Mouse (Mus musculus) CD4-positive, CD25-positive, alpha-beta regulatory T cell, adult 2 months (primary cell): ENCODE measurements around the gene Rdh1.
"Not testable (repeated sequence)": the region's sequence is repeated elsewhere in the genome, so short reads cannot be mapped to it uniquely, and the experiment has no call there.

Experiments used
- DNase-seq: peaks from one replicate; pipeline ENCODE4 v3.0.0-alpha.2; 2012; ENCODE audit warnings: low read depth, low spot score

The Rdh1 gene

GRCm38 (mm10) chr10:127748847-127749612 is 10.5 kb upstream of the Rdh1 start:
- no peak for DNase-seq

GRCm38 (mm10) chr10:127750136-127750777 is 9.3 kb upstream of the Rdh1 start:
- DNase-seq, result no peak

- DNase-seq, result no peak
Observed at GRCm38 (mm10) chr10:127751548-127751947, 8.0 kb upstream of the Rdh1 start, which contains the start of gene Gpr182. Gpr182 (minus strand) TSS chr10:127751732.

- no peak for DNase-seq
Observed at GRCm38 (mm10) chr10:127754566-127755166, 4.9 kb upstream of the Rdh1 start.

- DNase-seq, result no peak
Observed at GRCm38 (mm10) chr10:127755246-127755645, 4.3 kb upstream of the Rdh1 start.

GRCm38 (mm10) chr10:127755770-127756468 is 3.6 kb upstream of the Rdh1 start:
- no peak for DNase-seq

- not testable (repeated sequence) for DNase-seq
Observed at GRCm38 (mm10) chr10:127762926-127763325, 3.4 kb downstream of the Rdh1 start.

- DNase-seq, result no peak
Observed at GRCm38 (mm10) chr10:127763914-127764680, 4.6 kb downstream of the Rdh1 start.

GRCm38 (mm10) chr10:127766564-127766963 is 7.0 kb downstream of the Rdh1 start:
- DNase-seq, result no peak

- DNase-seq, result no peak
Observed at GRCm38 (mm10) chr10:127776011-127776410, 16.5 kb downstream of the Rdh1 start, which contains the start of gene Rdh9. Rdh9 (plus strand) TSS chr10:127776386.

- DNase-seq, result not testable (repeated sequence)
Observed at GRCm38 (mm10) chr10:127782321-127782720, 22.8 kb downstream of the Rdh1 start.

GRCm38 (mm10) chr10:127785411-127785810 is 25.9 kb downstream of the Rdh1 start:
- DNase-seq, result not testable (repeated sequence)

GRCm38 (mm10) chr10:127799295-127799694 is 39.8 kb downstream of the Rdh1 start:
- DNase-seq, result no peak

- no peak for DNase-seq
Observed at GRCm38 (mm10) chr10:127800891-127801290, 41.4 kb downstream of the Rdh1 start, which contains the start of gene Rdh16. Rdh16 (plus strand) TSS chr10:127801152.

- DNase-seq, result no peak
Observed at GRCm38 (mm10) chr10:127801612-127802011, 42.1 kb downstream of the Rdh1 start.

GRCm38 (mm10) chr10:127802236-127802635 is 42.7 kb downstream of the Rdh1 start:
- DNase-seq, result no peak

- no peak for DNase-seq
Observed at GRCm38 (mm10) chr10:127804416-127804815, 44.9 kb downstream of the Rdh1 start.

GRCm38 (mm10) chr10:127815888-127816287 is 56.4 kb downstream of the Rdh1 start:
- no peak for DNase-seq

GRCm38 (mm10) chr10:127817268-127817910 is 57.9 kb downstream of the Rdh1 start:
- not testable (repeated sequence) for DNase-seq
